Mouse (Mus musculus) midbrain, postnatal 0 days (tissue): ENCODE measurements at regions not wholly inside any gene's neighbourhood (a gene's known extent, or its start where the extent isn't known, plus 50 kb on each side); places are given as distances from the start of the nearest gene placed in this dataset.
A peak's percentile ranks its signal among the peaks of the same experiment; 100 is the strongest.

ENCODE experiments used
- ATAC-seq: fragments of 200-750 bp; cut with Nextera tagmentation; 2 replicates; pipeline ENCODE4 v1.8.0; 2017; ENCODE audit warnings: moderate number of reproducible peaks, mild to moderate bottlenecking, moderate TSS enrichment, moderate library complexity; ENCODE audit not compliant: low FRiP score
- DNase-seq: peaks from one replicate; pipeline ENCODE4 v3.0.0-alpha.2; 2015; ENCODE audit warnings: low spot score
- H3K27ac ChIP-seq: fragments of 300-500 bp; sonication (generic); 2 replicates; pipeline ENCODE4 v1.5.1; 2014; ENCODE audit warnings: low read depth, mild to moderate bottlenecking, low read length, mixed read lengths
- H3K27me3 ChIP-seq: fragments of 300-500 bp; sonication (generic); 2 replicates; pipeline ENCODE4 v1.6.1; 2014; ENCODE audit warnings: low read length, control low read depth, mixed read lengths; ENCODE audit not compliant: insufficient read depth
- H3K36me3 ChIP-seq: fragments of 300-500 bp; sonication (generic); 2 replicates; pipeline ENCODE4 v1.6.1; 2014; ENCODE audit warnings: low read length, control low read depth, mixed read lengths; ENCODE audit not compliant: insufficient read depth
- H3K4me1 ChIP-seq: fragments of 300-500 bp; sonication (generic); 2 replicates; pipeline ENCODE4 v1.6.1; 2014; ENCODE audit warnings: mild to moderate bottlenecking, control low read depth, antibody characterized with exemption, low read length, mixed read lengths; ENCODE audit not compliant: insufficient read depth
- H3K4me2 ChIP-seq: fragments of 300-500 bp; sonication (generic); 2 replicates; pipeline ENCODE4 v1.6.1; 2014; ENCODE audit warnings: low read depth, mild to moderate bottlenecking, low read length, mixed read lengths; ENCODE audit not compliant: poor library complexity, severe bottlenecking
- H3K4me3 ChIP-seq: fragments of 300-500 bp; sonication (generic); 2 replicates; pipeline ENCODE4 v1.5.1; 2014; ENCODE audit warnings: low read depth, mild to moderate bottlenecking, low read length, moderate library complexity
- H3K9ac ChIP-seq: fragments of 300-500 bp; sonication (generic); replicated peaks from 2 replicates; pipeline ENCODE4 v1.6.1; 2014; ENCODE audit warnings: mild to moderate bottlenecking, low read length, moderate library complexity, mixed read lengths; ENCODE audit not compliant: poor library complexity, severe bottlenecking
- H3K9me3 ChIP-seq: fragments of 300-500 bp; sonication (generic); 2 replicates; pipeline ENCODE4 v1.6.1; 2016; ENCODE audit warnings: low read length, control low read depth
- CTCF ChIP-seq: IDR thresholded peaks from 2 replicates; pipeline ENCODE4 v1.5.1; 2016; ENCODE audit warnings: antibody characterized with exemption, mild to moderate bottlenecking
- WGBS: fragments of 180-500 bp; shearing (Covaris S2); extraction: QIAGEN DNeasy Blood & Tissue Kit; methylation state at CpG from one replicate; pipeline ENCODE4 v1.1.7; 2014; 5-methylcytosine and 5-hydroxymethylcytosine counted together

DNA sequence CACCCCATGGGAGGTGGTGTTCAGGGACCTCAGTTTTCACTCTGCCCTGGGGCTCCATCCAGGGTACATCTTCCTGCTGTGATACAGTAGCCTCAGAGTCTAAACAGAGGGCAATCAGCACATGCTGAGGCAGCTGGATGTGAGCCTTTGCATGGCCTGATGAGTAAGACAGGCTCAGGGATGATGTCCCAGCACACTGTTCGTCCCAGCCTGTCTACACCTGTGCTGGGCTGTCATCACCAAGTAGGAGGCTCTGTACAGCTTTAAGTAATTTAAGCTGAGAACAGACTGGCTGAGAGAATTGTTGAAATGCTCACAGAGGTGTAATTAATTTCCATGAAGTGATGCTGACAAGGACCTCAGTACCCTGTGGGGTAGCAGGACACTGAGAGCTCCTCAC, 132.8 kb upstream of the Adamts18 start:
- no peak overlapping the region for H3K9ac ChIP-seq
- no peak overlapping the region for H3K4me2 ChIP-seq
- 32% methylated on average over 1 of the region's 1 CpGs for WGBS
- no peaks in the 10 kb centered on the region for H3K9me3 ChIP-seq
- ATAC-seq (no peak), DNase-seq (no peak)
- no peak overlapping the region for H3K27ac ChIP-seq
- H3K4me1 ChIP-seq: no peaks in the 10 kb centered on the region
- no peaks in the 10 kb centered on the region for H3K36me3 ChIP-seq
- TF ChIP-seq CTCF: no peak
- H3K4me3 ChIP-seq: no peak overlapping the region
- no peaks in the 10 kb centered on the region for H3K27me3 ChIP-seq

GRCm38 (mm10) chr8:113984845-113985244, 136.3 kb upstream of the Adamts18 start:
- ATAC-seq: no peak

DNA sequence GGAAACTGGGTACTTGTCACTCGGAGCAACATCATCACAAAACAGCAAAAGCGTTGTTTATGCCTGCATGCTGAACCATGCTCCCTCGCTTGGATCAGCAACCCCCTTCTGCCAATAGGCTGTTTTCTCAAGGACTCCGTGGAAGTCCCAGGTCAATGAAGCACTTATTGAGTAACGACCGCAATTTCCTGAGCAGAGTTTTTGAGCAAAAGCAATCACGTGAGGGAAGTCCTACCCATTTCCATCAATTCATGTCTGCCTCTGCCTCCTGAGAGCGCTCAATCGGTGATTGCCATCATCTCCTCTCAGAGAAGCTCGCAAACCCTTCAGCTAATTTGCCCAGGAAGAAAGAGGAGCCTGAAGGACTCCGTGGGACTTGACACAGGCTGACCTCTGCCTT, 136.9 kb upstream of the Adamts18 start:
- WGBS: 68% methylated on average over 11 of the region's 11 CpGs
- Histone ChIP-seq H3K4me3 (no peak overlapping the region), H3K27ac (no peak overlapping the region), H3K9ac (no peak overlapping the region), H3K4me2 (no peak overlapping the region), H3K36me3 (no peaks in the 10 kb centered on the region), H3K4me1 (no peaks in the 10 kb centered on the region), H3K27me3 (no peaks in the 10 kb centered on the region), H3K9me3 (no peaks in the 10 kb centered on the region)
- TF ChIP-seq CTCF: no peak
- no peak for ATAC-seq
- no peak for DNase-seq

More at GRCm38 (mm10) chr8:113984845-113985244, 136.3 kb upstream of the Adamts18 start:
- 7% methylated on average over 10 of the region's 10 CpGs for WGBS
- no peak overlapping the region for H3K4me3 ChIP-seq
- no peaks in the 10 kb centered on the region for H3K27me3 ChIP-seq
- DNase-seq: peak; percentile 69
- no peak overlapping the region for H3K4me2 ChIP-seq
- TF ChIP-seq CTCF: peak; percentile 97
- H3K9ac ChIP-seq: no peak overlapping the region
- no peaks in the 10 kb centered on the region for H3K4me1 ChIP-seq
- no peaks in the 10 kb centered on the region for H3K9me3 ChIP-seq
- no peak overlapping the region for H3K27ac ChIP-seq
- no peaks in the 10 kb centered on the region for H3K36me3 ChIP-seq

DNA sequence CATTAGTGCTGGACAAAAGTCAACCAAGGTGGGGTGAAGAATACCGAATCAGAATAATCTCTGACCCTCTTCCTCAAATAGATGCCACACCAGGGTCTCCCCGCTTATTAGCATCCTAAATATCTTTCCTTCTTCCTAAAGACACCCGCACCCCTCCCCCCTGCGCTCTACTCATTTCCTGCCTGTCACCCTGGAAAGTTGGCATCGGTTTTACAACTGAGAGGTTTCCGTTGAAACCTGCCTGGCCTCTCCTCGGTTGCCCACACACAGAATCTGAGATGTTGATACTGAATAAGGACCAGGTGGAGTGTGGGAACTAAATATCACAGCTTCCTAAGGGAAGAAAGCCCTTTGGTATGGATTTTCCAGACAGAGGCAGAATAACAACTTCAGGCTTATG, 137.4 kb upstream of the Adamts18 start:
- no peak for DNase-seq
- Histone ChIP-seq H3K36me3 (no peaks in the 10 kb centered on the region), H3K27ac (no peak overlapping the region), H3K4me2 (no peak overlapping the region), H3K9me3 (no peaks in the 10 kb centered on the region), H3K4me1 (no peaks in the 10 kb centered on the region), H3K4me3 (no peak overlapping the region), H3K9ac (no peak overlapping the region), H3K27me3 (no peaks in the 10 kb centered on the region)
- 76% methylated on average over 7 of the region's 7 CpGs for WGBS
- no peak for TF ChIP-seq CTCF
- ATAC-seq: no peak

DNA sequence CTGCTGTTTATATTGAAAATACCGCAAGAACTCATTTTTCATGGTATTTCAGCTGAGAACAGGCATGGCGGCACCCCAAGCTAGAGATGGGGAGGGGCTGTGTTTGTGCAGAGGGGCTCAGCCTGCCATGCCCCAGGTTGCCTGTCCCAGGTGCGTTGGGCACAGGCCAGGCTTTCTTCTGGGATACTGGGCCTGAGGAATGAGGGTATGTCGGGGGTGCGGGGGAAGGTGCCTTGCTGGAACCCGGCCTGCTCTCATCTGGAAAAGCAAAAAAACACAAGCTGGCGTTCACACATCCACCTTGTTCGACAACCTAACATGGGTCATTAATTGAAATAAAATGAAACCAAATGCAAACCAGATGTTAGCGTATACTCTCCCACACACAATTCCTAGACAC, 142.2 kb upstream of the Adamts18 start:
- H3K36me3 ChIP-seq: no peaks in the 10 kb centered on the region
- H3K27ac ChIP-seq: no peak overlapping the region
- no peak overlapping the region for H3K9ac ChIP-seq
- H3K4me2 ChIP-seq: no peak overlapping the region
- H3K4me3 ChIP-seq: no peak overlapping the region
- no peak for DNase-seq
- no peak for TF ChIP-seq CTCF
- H3K9me3 ChIP-seq: no peaks in the 10 kb centered on the region
- no peak for ATAC-seq
- H3K4me1 ChIP-seq: no peaks in the 10 kb centered on the region
- H3K27me3 ChIP-seq: no peaks in the 10 kb centered on the region
- 91% methylated on average over 9 of the region's 9 CpGs for WGBS

GRCm38 (mm10) chr8:113998881-113999280, 134.5 kb upstream of the Nudt7 start:
- H3K36me3 ChIP-seq: no peaks in the 10 kb centered on the region
- WGBS: 87% methylated on average over 6 of the region's 6 CpGs
- DNase-seq: no peak
- H3K4me2 ChIP-seq: no peak overlapping the region
- H3K27me3 ChIP-seq: no peaks in the 10 kb centered on the region
- H3K9ac ChIP-seq: no peak overlapping the region
- ATAC-seq: no peak
- no peaks in the 10 kb centered on the region for H3K4me1 ChIP-seq
- no peak overlapping the region for H3K27ac ChIP-seq
- H3K4me3 ChIP-seq: no peak overlapping the region
- no peak for TF ChIP-seq CTCF
- H3K9me3 ChIP-seq: no peaks in the 10 kb centered on the region

- no peaks in the 10 kb centered on the region for H3K27me3 ChIP-seq
- 94% methylated on average over 2 of the region's 2 CpGs for WGBS
These were observed 131.7 kb upstream of the Nudt7 start for GRCm38 (mm10) chr8:114001674-114002073.

More at GRCm38 (mm10) chr8:114001674-114002073, 131.7 kb upstream of the Nudt7 start:
- H3K4me2 ChIP-seq: no peak overlapping the region
- no peak for TF ChIP-seq CTCF
- no peak overlapping the region for H3K9ac ChIP-seq
- no peak for DNase-seq
- no peak overlapping the region for H3K4me3 ChIP-seq
- H3K9me3 ChIP-seq: no peaks in the 10 kb centered on the region
- ATAC-seq: no peak
- no peaks in the 10 kb centered on the region for H3K36me3 ChIP-seq
- H3K27ac ChIP-seq: no peak overlapping the region
- H3K4me1 ChIP-seq: no peaks in the 10 kb centered on the region
